In the genomic region with DNA sequence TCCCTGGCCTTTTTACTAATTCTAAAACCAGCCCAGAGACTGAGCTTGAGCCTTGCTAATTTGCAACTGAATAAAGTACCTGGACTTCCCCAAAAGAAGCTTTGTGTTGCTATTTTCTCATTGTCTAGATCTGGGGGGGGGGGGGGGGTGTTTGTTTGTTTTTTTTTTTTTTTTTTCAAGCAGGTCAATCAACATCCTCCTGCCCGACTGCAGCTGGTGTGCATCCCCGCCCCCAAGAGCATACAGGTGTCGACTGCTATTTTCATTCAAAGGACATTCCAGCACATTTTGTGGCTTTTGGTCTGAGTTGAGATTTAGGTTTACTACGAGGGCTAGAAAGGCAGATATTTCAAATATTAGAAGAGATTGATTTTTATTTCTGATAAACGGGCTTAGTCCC, we compare ENCODE assay signal across 22 mouse cellular contexts. TPM values are rescaled to one million over a fixed set of nuclear protein-coding genes. Genes with fewer than 3 reads are reported as not detected.
"Had no signal": no experiment of that assay in that cellular context is flagged by ENCODE, and none has a peak within 500 bp of the region (broad histone marks: within the 10 kb centered on the region; RNA-seq: fewer than 3 reads in every experiment).

No protein-coding gene starts in this region.

RNA-seq across cellular contexts. Expression of a gene that starts 28.5 kb away (rescaled TPM):
- total RNA-seq: liver, adult 2 months; megakaryocyte progenitor cell, adult 5-6 weeks; megakaryocyte, adult 5-6 weeks; megakaryocyte-erythroid progenitor cell, adult 5-6 weeks; midbrain, postnatal 0 days; monocyte, adult 5-6 weeks had no signal
- polyA plus RNA-seq: limb, embryonic 10.5 days; limb, embryonic 11.5 days; limb, embryonic 12.5 days; limb, embryonic 13.5 days; limb, embryonic 14.5 days; liver, adult 2 months; liver, embryonic 11.5 days; liver, embryonic 12.5 days; liver, embryonic 13.5 days; liver, embryonic 14.5 days; liver, postnatal 0 days; lung, adult 2 months; lung, embryonic 14.5 days; lung, embryonic 16.5 days; lung, postnatal 0 days; macrophage; neural tube, embryonic 11.5 days had no signal
